Mouse (Mus musculus) stomach, postnatal 0 days (tissue): ENCODE results near the gene Mical3.

ENCODE experiments used
- CTCF ChIP-seq: IDR thresholded peaks from 2 replicates; pipeline ENCODE4 v1.5.1; 2016; ENCODE audit warnings: antibody characterized with exemption, low read depth, mild to moderate bottlenecking, moderate library complexity
- EP300 ChIP-seq: optimal IDR thresholded peaks from 2 replicates; pipeline ENCODE3; 2016; ENCODE audit warnings: antibody characterized with exemption

- TF ChIP-seq CTCF (no peak), EP300 (no peak)
Measured at GRCm38 (mm10) chr6:121167381-121167975, 36.7 kb upstream of the Mical3 start.
